Mouse (Mus musculus): Measurements from ENCODE around the gene Lrrc8d.

GRCm38 (mm10) chr5:105778189-105778588 is 78.4 kb downstream of the Lrrc8d start:
- TF ChIP-seq CTCF (IDR thresholded peaks at IDR 0.05; ENCODE audit: borderline replicate concordance, control insufficient read depth, extremely low read depth, insufficient read depth, low read length, poor library complexity) (no peak), POLR2A (IDR thresholded peaks at IDR 0.05; ENCODE audit: control insufficient read depth, extremely low read depth, insufficient read depth, low read length, poor library complexity) (no peak)

All from thymus, adult 2 months (tissue).